ENCODE assay signal across 19 mouse cellular contexts in genomic region chr14:48900201-48900600, GRCm38 (mm10).
DNase-seq lines count a peak whose midpoint lies in the region; ATAC-seq and TF ChIP-seq lines count a peak whose summit lies in the region.
"Had no signal": no experiment of that assay in that cellular context is flagged by ENCODE, and none has a peak within 500 bp of the region (broad histone marks: within the 10 kb centered on the region; RNA-seq: fewer than 3 reads in every experiment).

No protein-coding gene starts in this region.

- H3K36me3 ChIP-seq in liver, adult 2 months (ENCODE audit: control insufficient read depth, insufficient read depth, low read length), result no peaks in the 10 kb centered on the region
- no peaks in the 10 kb centered on the region for H3K36me3 ChIP-seq in liver, embryonic 11.5 days (ENCODE audit: control insufficient read depth, insufficient read depth, low read length)
- no peaks in the 10 kb centered on the region for H3K36me3 ChIP-seq in midbrain, embryonic 11.5 days (ENCODE audit: control insufficient read depth, insufficient read depth, low read length)
- no peaks in the 10 kb centered on the region for H3K36me3 ChIP-seq in midbrain, embryonic 16.5 days (ENCODE audit: control insufficient read depth, insufficient read depth, low read length)
- H3K36me3 ChIP-seq: G1E had no signal

- TF ChIP-seq POLR2A in liver, adult 2 months (IDR thresholded peaks at IDR 0.05; ENCODE audit: extremely low read depth, insufficient read depth, low read length), result no peak

- peak; percentile 72 for DNase-seq in liver, adult 2 months (ENCODE audit: extremely low read depth, low read depth, low spot score)
- DNase-seq in liver, embryonic 11.5 days (ENCODE audit: low spot score), result no peak
- peak; percentile 64 for DNase-seq in midbrain, embryonic 11.5 days (ENCODE audit: low spot score, missing footprints)
- DNase-seq: adrenal gland, adult 2 months; adrenal gland, adult 8-10 months; adrenal gland, postnatal 10 days; adrenal gland, postnatal 14 days; adrenal gland, postnatal 25 days; adrenal gland, postnatal 36 days; B cell, adult 2 months; cerebellum, adult 11 months; cerebellum, adult 11-12 months; cerebellum, adult 18-20 months had no signal

- no peak overlapping the region for H3K4me3 ChIP-seq in liver, adult 2 months (ENCODE audit: insufficient read depth, low read depth, low read length)
- H3K4me3 ChIP-seq in liver, embryonic 11.5 days (ENCODE audit: low read depth, low read length), result no peak overlapping the region
- H3K4me3 ChIP-seq in midbrain, embryonic 11.5 days (ENCODE audit: low read depth, low read length), result no peak overlapping the region
- H3K4me3 ChIP-seq in midbrain, embryonic 16.5 days (ENCODE audit: low read depth, low read length), result no peak overlapping the region

- no peaks in the 10 kb centered on the region for H3K79me2 ChIP-seq in liver, adult 2 months (ENCODE audit: control insufficient read depth, insufficient read depth, low read length)

- 94% methylated on average over 1 of the region's 1 CpGs for WGBS in liver, adult 2 months
- 89% methylated on average over 1 of the region's 1 CpGs for WGBS in liver, embryonic 11.5 days
- 100% methylated on average over 1 of the region's 1 CpGs for WGBS in midbrain, embryonic 11.5 days
- WGBS in midbrain, embryonic 16.5 days, result 96% methylated on average over 1 of the region's 1 CpGs

- no peak overlapping the region for H3K9ac ChIP-seq in liver, adult 2 months (ENCODE audit: low read depth, low read length)
- H3K9ac ChIP-seq in liver, embryonic 11.5 days (ENCODE audit: low read depth, low read length), result no peak overlapping the region
- no peak overlapping the region for H3K9ac ChIP-seq in midbrain, embryonic 11.5 days (ENCODE audit: low read length)
- H3K9ac ChIP-seq in midbrain, embryonic 16.5 days (ENCODE audit: low read depth, low read length), result no peak overlapping the region

- no peaks in the 10 kb centered on the region for H3K4me1 ChIP-seq in liver, adult 2 months (ENCODE audit: control insufficient read depth, insufficient read depth, low read length)
- no peaks in the 10 kb centered on the region for H3K4me1 ChIP-seq in liver, embryonic 11.5 days (replicated peaks; ENCODE audit: control insufficient read depth, insufficient read depth, low read length)
- no peaks in the 10 kb centered on the region for H3K4me1 ChIP-seq in midbrain, embryonic 11.5 days (ENCODE audit: control insufficient read depth, insufficient read depth, low read length)
- no peaks in the 10 kb centered on the region for H3K4me1 ChIP-seq in midbrain, embryonic 16.5 days (ENCODE audit: control insufficient read depth, insufficient read depth, low read length)

- H3K4me2 ChIP-seq in liver, embryonic 11.5 days, result no peak overlapping the region
- H3K4me2 ChIP-seq in midbrain, embryonic 11.5 days, result no peak overlapping the region
- no peak overlapping the region for H3K4me2 ChIP-seq in midbrain, embryonic 16.5 days (ENCODE audit: low read length)

- H3K27ac ChIP-seq in liver, adult 2 months (replicated peaks; ENCODE audit: insufficient read depth, low read depth, low read length), result no peak overlapping the region
- no peak overlapping the region for H3K27ac ChIP-seq in liver, embryonic 11.5 days (ENCODE audit: low read depth, low read length)
- H3K27ac ChIP-seq in midbrain, embryonic 11.5 days (ENCODE audit: low read depth, low read length), result no peak overlapping the region
- no peak overlapping the region for H3K27ac ChIP-seq in midbrain, embryonic 16.5 days (ENCODE audit: low read length)

- H3K9me3 ChIP-seq in liver, embryonic 11.5 days (ENCODE audit: control insufficient read depth, low read length), result no peaks in the 10 kb centered on the region
- H3K9me3 ChIP-seq in midbrain, embryonic 11.5 days (ENCODE audit: control insufficient read depth, low read length), result no peaks in the 10 kb centered on the region; the same call in 1 of the 2 replicates
- peaks cover 3% of the 10 kb centered on the region; the same call in 1 of the 2 replicates for H3K9me3 ChIP-seq in midbrain, embryonic 16.5 days (replicated peaks; ENCODE audit: control insufficient read depth, low read length, poor library complexity, severe bottlenecking)
- H3K9me3 ChIP-seq: G1E had no signal

- no peak for TF ChIP-seq CTCF in liver, adult 2 months (IDR thresholded peaks at IDR 0.05; ENCODE audit: low read depth, low read length)

- ATAC-seq in liver, embryonic 11.5 days (replicated peaks; ENCODE audit: low FRiP score), result no peak
- no peak for ATAC-seq in midbrain, embryonic 11.5 days (ENCODE audit: low FRiP score)
- no peak for ATAC-seq in midbrain, embryonic 16.5 days
- ATAC-seq: activated CD4-positive, CD25-positive, alpha-beta regulatory T cell, adult 4 months; CD4-positive, CD25-positive, alpha-beta regulatory T cell, adult 4 months; Patski had no signal

- no peaks in the 10 kb centered on the region for H3K27me3 ChIP-seq in liver, adult 2 months (ENCODE audit: control insufficient read depth, insufficient read depth, low read length)
- H3K27me3 ChIP-seq in liver, embryonic 11.5 days (replicated peaks; ENCODE audit: control insufficient read depth, insufficient read depth, low read length), result no peaks in the 10 kb centered on the region
- H3K27me3 ChIP-seq in midbrain, embryonic 11.5 days (ENCODE audit: control insufficient read depth, insufficient read depth, low read length), result no peaks in the 10 kb centered on the region
- no peaks in the 10 kb centered on the region for H3K27me3 ChIP-seq in midbrain, embryonic 16.5 days (ENCODE audit: control insufficient read depth, insufficient read depth, low read depth, low read length)
- H3K27me3 ChIP-seq: CH12.LX had no signal
